Mouse (Mus musculus) gastrocnemius, adult 2 months (tissue): ENCODE measurements around the gene Arhgap21. TPM values are rescaled to one million over a fixed set of nuclear protein-coding genes. Genes with fewer than 3 reads are reported as not detected.
"Not testable (repeated sequence)": the region's sequence is repeated elsewhere in the genome, so short reads cannot be mapped to it uniquely, and the experiment has no call there.

Experiments used
- DNase-seq: peaks from one replicate; pipeline ENCODE4 v3.0.0; 2022
- H3K27ac ChIP-seq: fragments of 200-600 bp; 2 replicates; pipeline ENCODE4 v1.8.1; 2022; ENCODE audit warnings: mild to moderate bottlenecking
- H3K4me3 ChIP-seq: fragments of 200-600 bp; 2 replicates; pipeline ENCODE4 v1.8.1; 2022; ENCODE audit warnings: mild to moderate bottlenecking, moderate library complexity
- CTCF ChIP-seq: fragments of 200-600 bp; IDR thresholded peaks from 2 replicates; pipeline ENCODE4 v1.8.1; 2022; ENCODE audit warnings: antibody characterized with exemption, mild to moderate bottlenecking, moderate library complexity
- intact Hi-C: fragments of 180-260 bp; cut with DNase I; formaldehyde crosslinking; loops from one replicate; pipeline ENCODE4 v1.15.1; 2025
- total RNA-seq, 2 experiments: library from RNA; stranded (reverse); gene quantifications; 2 replicates each; pipeline ENCODE4 v1.2.3; 2021

The Arhgap21 gene
- total RNA-seq, 2 experiments from 2014 or later, result 32.4 to 35.6 TPM

DNA sequence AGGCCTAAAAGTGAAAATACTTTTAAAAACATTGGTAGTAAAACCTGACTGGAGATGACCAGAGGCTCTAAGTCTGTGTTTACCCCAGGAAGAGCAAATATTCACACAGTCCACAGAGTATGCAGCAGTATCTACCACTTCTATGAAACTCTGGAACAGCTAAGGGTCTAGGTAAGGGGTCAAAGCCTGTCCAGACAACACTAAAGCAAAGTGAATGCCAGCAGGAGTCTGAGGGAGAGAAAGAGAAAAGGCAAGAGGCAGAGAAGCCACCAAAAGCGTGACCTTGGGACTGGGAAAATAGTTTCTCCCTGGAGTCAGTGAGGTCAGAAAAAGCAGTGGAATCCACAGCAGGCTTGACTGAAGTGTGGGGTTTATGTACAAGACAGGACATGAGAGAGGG, 21.6 kb downstream of the Arhgap21 start:
- no peak overlapping the region for H3K27ac ChIP-seq
- no peak for TF ChIP-seq CTCF
- intact Hi-C loops, result no loop called here

DNA sequence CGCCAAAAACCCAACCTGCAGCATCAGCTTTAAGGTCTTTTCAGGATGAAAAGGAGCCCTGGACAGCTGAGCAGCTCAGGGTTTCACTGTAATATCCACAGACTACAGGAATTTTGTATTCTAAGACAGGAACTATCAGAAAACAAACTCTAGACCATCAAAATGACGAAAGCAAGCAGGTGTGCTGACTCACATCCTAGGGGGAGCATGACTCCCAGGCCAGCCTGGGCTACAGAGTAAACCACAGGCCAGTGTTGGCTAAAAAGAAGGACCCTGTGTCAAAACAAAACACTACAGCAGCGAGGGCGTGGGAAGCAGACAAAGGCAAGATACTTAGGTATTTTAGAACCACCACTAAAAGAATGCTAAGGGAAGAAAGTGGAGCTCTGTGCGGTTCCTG, 23.1 kb downstream of the Arhgap21 start:
- intact Hi-C loops, result no loop called here
- TF ChIP-seq CTCF, result no peak
- H3K27ac ChIP-seq, result no peak overlapping the region
- no peak overlapping the region for H3K4me3 ChIP-seq
- DNase-seq, result no peak

More for the DNA sequence above, 21.6 kb downstream of the Arhgap21 start:
- DNase-seq, result no peak
- no peak overlapping the region for H3K4me3 ChIP-seq

DNA sequence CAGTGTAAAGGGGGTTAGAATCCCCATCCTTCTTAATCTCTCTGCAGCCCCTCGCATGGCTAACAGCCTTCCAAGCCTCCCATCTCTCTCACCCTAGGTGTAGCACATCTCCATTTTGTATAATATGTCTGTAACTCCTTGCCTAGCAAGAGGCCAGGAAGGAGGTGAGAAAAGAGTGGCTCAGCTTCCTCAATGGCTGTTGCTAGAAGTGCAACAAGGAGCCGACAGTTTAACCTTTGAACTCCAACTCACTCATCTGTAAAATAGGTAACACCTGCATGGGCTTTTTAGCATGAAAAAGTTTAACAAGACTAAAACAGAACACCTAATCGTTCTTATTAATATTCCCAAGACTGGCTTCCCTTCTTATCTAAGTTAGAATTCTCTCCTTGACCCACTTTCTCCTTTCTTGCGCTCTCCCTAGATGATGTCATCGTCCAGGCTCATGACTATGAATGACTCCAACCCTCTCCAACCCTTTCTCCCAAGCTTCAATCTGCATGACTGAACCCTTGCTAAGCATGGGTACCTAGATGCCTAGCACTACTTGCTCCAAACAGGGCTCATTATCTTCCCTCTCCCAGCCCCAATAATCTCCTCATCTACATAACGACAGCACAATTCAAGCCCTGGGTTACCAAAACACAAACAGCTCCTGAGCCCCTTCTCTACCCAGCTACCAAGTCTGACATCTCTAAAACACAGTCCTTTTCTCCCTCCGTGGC, 24.8 kb downstream of the Arhgap21 start:
- no peak for DNase-seq
- intact Hi-C loops, result no loop called here
- Histone ChIP-seq H3K27ac (peak overlapping the region; percentile 24; the same call in 1 of the 2 replicates), H3K4me3 (no peak overlapping the region)
- TF ChIP-seq CTCF, result no peak

DNA sequence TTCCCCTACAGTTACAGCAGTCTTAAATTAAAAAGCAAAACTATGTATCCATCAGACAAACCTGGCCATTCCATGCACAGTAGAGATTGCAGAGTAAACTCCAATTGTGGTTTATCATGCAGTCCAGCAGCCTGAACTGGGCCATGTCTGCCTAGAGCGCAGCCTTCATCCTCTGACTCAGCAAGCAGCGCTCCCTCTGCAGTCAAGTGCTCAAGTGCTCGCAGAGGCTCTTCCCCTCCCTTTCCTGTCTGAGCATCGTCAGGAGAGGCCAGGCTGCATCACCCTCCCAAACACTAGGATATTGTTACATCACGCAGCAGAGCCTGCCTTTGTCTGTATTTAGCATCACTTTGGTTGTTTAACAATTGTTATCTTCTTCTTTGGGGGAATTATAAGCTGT, 25.5 kb downstream of the Arhgap21 start:
- peak; percentile 4; the same call in 1 of the 2 replicates for TF ChIP-seq CTCF
- no peak overlapping the region for H3K4me3 ChIP-seq
- peak; percentile 39 for DNase-seq
- H3K27ac ChIP-seq, result peak overlapping the region; percentile 24; the same call in 1 of the 2 replicates
- intact Hi-C loops, result no loop called here

DNA sequence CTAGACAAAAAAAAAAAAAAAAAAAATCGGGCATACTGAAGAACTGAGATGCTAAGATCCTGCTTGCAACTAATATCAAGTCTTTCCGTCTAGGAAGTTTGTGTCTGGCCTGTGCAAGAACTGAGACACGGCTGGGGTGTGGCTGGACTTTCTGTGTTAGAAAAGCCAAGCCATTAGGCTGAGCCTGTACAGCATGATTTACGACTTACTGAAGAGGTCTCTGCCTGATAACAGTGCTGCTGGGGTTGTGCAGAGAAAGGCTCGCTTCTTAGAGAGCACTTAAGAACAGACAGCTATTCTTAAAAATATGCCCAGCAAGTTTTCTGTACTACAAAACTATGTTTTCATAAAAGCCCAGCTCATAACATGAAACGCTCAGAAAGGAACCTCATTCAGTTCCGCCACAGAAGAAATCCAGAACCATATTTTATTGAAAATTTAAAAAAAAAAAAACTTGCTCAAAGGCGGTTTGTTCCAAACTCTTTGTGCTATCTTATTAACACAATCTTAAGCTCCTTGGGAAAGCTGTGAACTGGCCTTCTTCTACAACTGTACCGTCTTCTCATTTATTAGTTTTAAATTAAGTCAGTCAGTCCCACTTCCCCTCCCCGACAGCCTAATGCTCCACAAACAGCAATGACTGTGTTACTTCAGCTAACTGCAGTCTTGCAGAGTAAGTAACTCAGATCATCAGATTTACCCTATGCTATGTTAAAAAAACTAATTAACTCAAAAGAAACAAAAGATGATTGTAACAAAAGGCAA, 26.1 kb downstream of the Arhgap21 start:
- no peak for DNase-seq
- no peak for TF ChIP-seq CTCF
- intact Hi-C loops, result no loop called here
- no peak overlapping the region for H3K27ac ChIP-seq
- no peak overlapping the region for H3K4me3 ChIP-seq

DNA sequence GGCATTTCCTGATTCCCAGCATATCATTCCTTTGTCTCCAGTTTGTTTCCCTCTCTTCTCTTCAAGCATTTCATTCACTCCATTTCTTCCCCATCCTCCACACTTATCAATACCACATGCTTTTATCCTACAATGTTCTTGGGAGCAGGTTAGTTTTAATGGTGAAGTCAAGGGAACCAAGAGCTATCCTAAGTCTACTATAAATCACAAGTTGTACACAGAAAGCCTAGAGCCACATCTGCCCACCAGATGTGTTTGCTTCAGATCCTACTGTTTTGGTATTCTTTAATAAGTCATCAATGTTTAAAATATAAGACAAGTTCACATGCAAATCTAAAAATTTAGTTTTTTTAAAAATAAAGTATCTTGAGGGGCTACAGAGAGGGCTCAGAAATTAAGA, 27.6 kb downstream of the Arhgap21 start:
- intact Hi-C loops, result no loop called here
- H3K4me3 ChIP-seq, result no peak overlapping the region
- no peak for DNase-seq
- H3K27ac ChIP-seq, result no peak overlapping the region
- TF ChIP-seq CTCF, result no peak

DNA sequence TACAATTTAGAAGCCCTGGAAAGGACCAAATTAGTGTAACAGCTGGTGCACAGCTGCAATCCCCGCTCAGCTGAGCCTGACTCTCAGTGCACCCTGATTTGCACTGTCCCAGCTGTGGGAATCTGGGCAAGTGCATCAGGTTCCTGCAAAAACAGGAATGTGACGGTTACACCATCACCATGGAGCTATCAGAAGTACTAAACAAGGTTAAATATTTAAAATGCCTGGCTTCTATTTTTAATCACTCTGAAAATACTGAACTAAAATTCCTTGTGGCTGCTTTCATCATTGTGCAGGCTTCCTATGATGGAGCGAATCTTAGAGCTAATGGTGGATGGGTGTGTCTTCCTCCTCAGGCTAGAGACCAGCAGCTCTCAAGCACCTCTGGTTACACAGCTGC, 29.3 kb downstream of the Arhgap21 start:
- H3K27ac ChIP-seq, result peak overlapping the region; percentile 12; the same call in 1 of the 2 replicates
- DNase-seq, result peak; percentile 57
- intact Hi-C loops, result no loop called here
- no peak for TF ChIP-seq CTCF
- no peak overlapping the region for H3K4me3 ChIP-seq

DNA sequence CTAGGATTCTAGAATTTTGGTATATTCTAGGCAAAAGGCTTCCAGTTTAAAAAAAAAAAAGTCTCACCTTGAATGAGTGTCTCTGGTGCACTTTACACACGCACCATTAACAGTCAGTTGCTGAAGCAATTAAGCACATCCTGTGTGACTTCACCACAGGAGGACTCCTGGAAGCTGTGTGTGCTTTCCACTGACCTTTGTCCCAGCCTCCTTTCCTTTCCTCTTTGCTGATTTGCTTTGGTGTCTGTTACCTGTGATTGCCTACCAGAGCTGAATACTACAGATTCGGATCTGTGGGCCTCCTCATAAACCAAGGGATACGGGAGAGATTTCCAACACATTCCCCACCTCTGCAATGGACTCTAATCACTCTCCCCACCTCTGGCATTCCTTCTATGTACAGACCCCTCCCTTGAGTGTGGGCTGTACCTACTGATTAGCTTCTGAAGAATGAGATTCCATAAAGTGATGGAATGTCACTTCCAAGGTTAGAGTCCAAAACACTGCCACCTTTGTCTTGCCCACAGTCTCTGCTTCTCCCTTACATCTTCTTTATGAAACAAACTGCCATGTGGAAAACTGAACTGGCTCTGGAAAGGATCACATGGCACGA, 32.0 kb downstream of the Arhgap21 start:
- Histone ChIP-seq H3K4me3 (no peak overlapping the region), H3K27ac (no peak overlapping the region)
- intact Hi-C loops, result no loop called here
- TF ChIP-seq CTCF, result no peak
- DNase-seq, result no peak

DNA sequence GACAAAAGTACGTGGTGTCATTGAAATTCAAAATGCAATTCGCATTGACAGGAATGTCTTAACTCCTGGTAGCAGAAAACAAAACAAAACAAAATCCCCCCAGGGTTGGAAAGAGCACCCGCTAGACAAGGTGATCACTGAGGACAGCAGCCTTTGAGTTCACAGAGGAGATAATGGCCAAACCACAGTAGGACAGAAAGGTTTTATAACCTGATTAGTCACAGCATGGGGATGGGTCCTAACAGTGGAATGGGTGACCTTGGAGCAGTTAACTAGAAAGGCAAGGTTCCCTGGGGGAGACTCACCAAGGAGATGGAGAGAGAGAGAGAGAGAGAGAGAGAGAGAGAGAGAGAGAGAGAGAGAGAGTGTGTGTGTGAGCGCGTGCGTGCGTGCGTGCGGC, 34.3 kb downstream of the Arhgap21 start:
- Histone ChIP-seq H3K4me3 (no peak overlapping the region), H3K27ac (no peak overlapping the region)
- TF ChIP-seq CTCF, result no peak
- intact Hi-C loops, result no loop called here
- no peak for DNase-seq

DNA sequence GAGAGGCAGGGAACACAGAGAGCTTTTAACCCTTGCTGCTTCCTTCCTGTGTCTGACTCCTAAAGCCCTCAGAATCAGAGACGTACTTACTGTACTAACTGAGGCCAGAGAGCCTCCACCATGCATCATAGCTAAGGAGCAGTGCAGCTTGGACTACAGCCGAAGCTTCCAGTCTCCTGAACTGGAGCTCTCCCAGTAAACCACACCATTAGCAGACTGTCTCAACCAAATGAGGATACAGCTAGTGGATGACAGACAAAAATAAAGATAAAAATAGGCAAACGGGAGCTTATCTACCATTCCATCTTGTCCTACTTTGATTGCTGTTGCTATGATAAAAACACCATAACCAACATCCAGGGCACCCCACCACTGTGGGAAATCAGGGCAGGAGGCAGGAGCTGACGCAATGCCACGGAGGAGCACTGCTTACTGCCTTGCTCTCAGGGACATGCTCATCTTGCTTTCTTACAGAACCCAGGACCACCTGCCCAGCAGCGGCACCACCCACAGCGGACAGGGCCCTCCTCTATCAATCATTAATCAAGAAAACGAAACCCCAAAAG, 35.9 kb downstream of the Arhgap21 start:
- H3K4me3 ChIP-seq, result no peak overlapping the region
- no peak for TF ChIP-seq CTCF
- H3K27ac ChIP-seq, result no peak overlapping the region
- intact Hi-C loops, result no loop called here
- DNase-seq, result no peak

DNA sequence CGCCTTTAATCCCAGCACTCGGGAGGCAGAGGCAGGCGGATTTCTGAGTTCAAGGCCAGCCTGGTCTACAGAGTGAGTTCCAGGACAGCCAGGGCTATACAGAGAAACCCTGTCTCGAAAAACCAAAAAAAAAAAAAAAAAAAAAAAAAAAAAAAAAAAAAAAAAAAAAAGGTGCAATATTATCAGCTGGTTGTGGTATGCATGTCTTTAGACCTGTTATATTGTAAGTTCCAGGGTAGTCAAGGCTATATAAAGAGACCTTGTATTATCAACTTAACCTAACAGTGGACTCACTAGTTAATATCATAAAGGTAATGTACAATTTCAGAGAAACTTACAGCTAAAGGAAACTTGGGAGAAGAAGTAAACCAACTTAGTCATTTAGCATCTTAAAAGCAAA, 36.9 kb downstream of the Arhgap21 start:
- H3K4me3 ChIP-seq, intact Hi-C loops, H3K27ac ChIP-seq, DNase-seq: not testable (repeated sequence)

DNA sequence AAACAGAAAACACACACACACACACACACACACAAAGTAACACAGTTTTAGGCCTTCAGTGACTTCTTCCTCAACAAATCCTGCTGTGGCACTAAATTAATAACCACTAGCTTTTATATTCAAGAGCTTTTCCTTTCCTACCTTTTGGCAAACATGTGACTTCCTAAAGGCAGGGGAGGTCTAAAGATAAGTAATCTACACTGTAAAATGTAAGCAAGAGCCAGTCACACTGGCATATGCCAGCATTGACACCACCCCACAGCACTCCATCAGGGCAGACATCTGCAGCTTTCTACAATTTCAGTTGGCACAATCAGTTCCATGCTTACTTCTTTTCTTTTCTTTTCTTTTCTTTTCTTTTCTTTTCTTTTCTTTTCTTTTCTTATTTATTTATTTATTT, 40.2 kb downstream of the Arhgap21 start:
- intact Hi-C loops, result no loop called here
- Histone ChIP-seq H3K4me3 (no peak overlapping the region), H3K27ac (no peak overlapping the region)
- TF ChIP-seq CTCF, result no peak
- DNase-seq, result no peak

DNA sequence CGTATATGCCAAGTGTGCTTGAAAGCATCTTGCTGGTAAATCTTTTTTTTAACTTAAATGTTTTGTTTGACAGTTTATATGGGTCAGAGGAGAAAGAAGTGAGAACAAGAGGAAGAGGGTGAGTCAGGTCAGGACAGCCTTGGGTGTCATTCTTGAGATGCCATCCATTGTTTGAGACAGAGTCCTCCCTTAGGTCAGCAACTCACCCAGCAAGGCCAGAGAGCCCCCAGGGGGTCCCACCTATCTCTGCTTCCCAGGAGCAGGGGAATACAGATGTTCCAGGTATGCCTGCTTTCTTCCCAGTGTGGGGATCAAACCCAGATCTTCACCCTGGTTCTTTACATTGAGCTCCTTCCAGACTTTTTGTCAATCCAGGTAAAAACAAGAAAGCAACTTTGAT, 43.7 kb downstream of the Arhgap21 start:
- Histone ChIP-seq H3K4me3 (no peak overlapping the region), H3K27ac (no peak overlapping the region)
- TF ChIP-seq CTCF, result no peak
- intact Hi-C loops, result no loop called here
- DNase-seq, result no peak
